14 mouse cellular contexts compared by ENCODE assay signal in genomic region chr1:191484726-191485425, GRCm38 (mm10).
DNase-seq lines count a peak whose midpoint lies in the region; ATAC-seq lines count a peak whose summit lies in the region.
"Had no signal": no experiment of that assay in that cellular context is flagged by ENCODE, and none has a peak within 500 bp of the region (broad histone marks: within the 10 kb centered on the region; RNA-seq: fewer than 3 reads in every experiment).

No protein-coding gene starts in this region.

- H3K4me2 ChIP-seq in limb, embryonic 15.5 days = no peak overlapping the region
- H3K4me2 ChIP-seq: lung, embryonic 15.5 days had no signal

- H3K27me3 ChIP-seq in limb, embryonic 15.5 days = no peaks in the 10 kb centered on the region
- H3K27me3 ChIP-seq: CH12.LX; lung, embryonic 15.5 days had no signal

- DNase-seq in left cerebral cortex, adult 18-20 months (ENCODE audit: low spot score in 2 of 2) = peak; percentile 29 to 59
- DNase-seq in left cerebral cortex, adult 11 months (ENCODE audit: low spot score) = no peak
- DNase-seq in brain, adult 2 months (ENCODE audit: low read depth, low spot score) = peak; percentile 94
- DNase-seq in cerebellum, postnatal 25 days = peak; percentile 90 to 93
- no peak for DNase-seq in c-Kit-positive CD71-positive TER-119-positive erythroid progenitor cells, embryonic 14.5 days (ENCODE audit: low spot score)
- no peak for DNase-seq in spleen, postnatal 10 days (ENCODE audit: low spot score in 2 of 2)
- DNase-seq in ovary, postnatal 36 days (ENCODE audit: low spot score) = no peak
- DNase-seq: kidney, adult 9 months; thymus, adult 2 months had no signal

- no peak; the same call in 1 of the 2 replicates for ATAC-seq in limb, embryonic 15.5 days (ENCODE audit: insufficient number of reproducible peaks, low FRiP score, low TSS enrichment, low read depth)
- ATAC-seq: midbrain, embryonic 16.5 days had no signal

- H3K27ac ChIP-seq in limb, embryonic 15.5 days = peak overlapping the region; percentile 18; the same call in 1 of the 2 replicates
- H3K27ac ChIP-seq: heart, adult 2 months; lung, embryonic 15.5 days had no signal

- no peaks in the 10 kb centered on the region for H3K9me3 ChIP-seq in limb, embryonic 15.5 days
- H3K9me3 ChIP-seq: lung, embryonic 15.5 days had no signal

- no peaks in the 10 kb centered on the region for H3K36me3 ChIP-seq in limb, embryonic 15.5 days
- H3K36me3 ChIP-seq: lung, embryonic 15.5 days had no signal

- no peak overlapping the region for H3K9ac ChIP-seq in limb, embryonic 15.5 days
- H3K9ac ChIP-seq: lung, embryonic 15.5 days had no signal

- 82% methylated on average over 8 of the region's 8 CpGs for WGBS in limb, embryonic 15.5 days

- H3K4me3 ChIP-seq in limb, embryonic 15.5 days = no peak overlapping the region
- H3K4me3 ChIP-seq: heart, adult 2 months; lung, embryonic 15.5 days had no signal

- H3K4me1 ChIP-seq in limb, embryonic 15.5 days = no peaks in the 10 kb centered on the region

Comparison
In these comparisons a context has a peak if more than half of its experiments do, and no peak if none do; other contexts are left out.
1. DNase-seq: peak in left cerebral cortex, adult 18-20 months (2 of 2), brain, adult 2 months (single experiment) and cerebellum, postnatal 25 days (2 of 2); none in left cerebral cortex, adult 11 months (single experiment), c-Kit-positive CD71-positive TER-119-positive erythroid progenitor cells, embryonic 14.5 days (single experiment), spleen, postnatal 10 days (0 of 2) and ovary, postnatal 36 days (single experiment).